Mouse (Mus musculus) C2C12 (cell line): ENCODE data around the gene Tspan9.

Source experiments
- CEBPB ChIP-seq: IDR thresholded peaks from one replicate; pipeline ENCODE4 v1.6.1; 2011; ENCODE audit warnings: low read depth, mild to moderate bottlenecking, control low read depth, moderate library complexity
- CTCF ChIP-seq: IDR thresholded peaks from one replicate; pipeline ENCODE4 v1.5.1; 2011; ENCODE audit not compliant: control insufficient read depth, insufficient read depth, insufficient read length
- FOSL1 ChIP-seq: IDR thresholded peaks from one replicate; pipeline ENCODE4 v1.8.0; 2011; ENCODE audit warnings: mild to moderate bottlenecking, low read length; ENCODE audit not compliant: poor library complexity, insufficient read depth, severe bottlenecking
- MAX ChIP-seq: IDR thresholded peaks from one replicate; pipeline ENCODE4 v1.6.1; 2011; ENCODE audit warnings: mild to moderate bottlenecking, control low read depth
- MYOG ChIP-seq: IDR thresholded peaks from one replicate; pipeline ENCODE4 v1.6.1; 2011; ENCODE audit not compliant: control insufficient read depth, insufficient read length; ENCODE audit errors: extremely low read depth
- USF1 ChIP-seq: IDR thresholded peaks from one replicate; pipeline ENCODE4 v1.6.1; 2011; ENCODE audit warnings: low read depth, mild to moderate bottlenecking, control low read depth, moderate library complexity

- TF ChIP-seq CTCF (no peak), MAX (no peak), USF1 (no peak), CEBPB (no peak), MYOG (no peak), FOSL1 (no peak)
These were observed 190.3 kb downstream of the Tspan9 start for GRCm38 (mm10) chr6:127953071-127953470.
